Mouse (Mus musculus): ENCODE measurements at regions not wholly inside any gene's neighbourhood (a gene's known extent, or its start where the extent isn't known, plus 50 kb on each side); places are given as distances from the start of the nearest gene placed in this dataset.

DNA sequence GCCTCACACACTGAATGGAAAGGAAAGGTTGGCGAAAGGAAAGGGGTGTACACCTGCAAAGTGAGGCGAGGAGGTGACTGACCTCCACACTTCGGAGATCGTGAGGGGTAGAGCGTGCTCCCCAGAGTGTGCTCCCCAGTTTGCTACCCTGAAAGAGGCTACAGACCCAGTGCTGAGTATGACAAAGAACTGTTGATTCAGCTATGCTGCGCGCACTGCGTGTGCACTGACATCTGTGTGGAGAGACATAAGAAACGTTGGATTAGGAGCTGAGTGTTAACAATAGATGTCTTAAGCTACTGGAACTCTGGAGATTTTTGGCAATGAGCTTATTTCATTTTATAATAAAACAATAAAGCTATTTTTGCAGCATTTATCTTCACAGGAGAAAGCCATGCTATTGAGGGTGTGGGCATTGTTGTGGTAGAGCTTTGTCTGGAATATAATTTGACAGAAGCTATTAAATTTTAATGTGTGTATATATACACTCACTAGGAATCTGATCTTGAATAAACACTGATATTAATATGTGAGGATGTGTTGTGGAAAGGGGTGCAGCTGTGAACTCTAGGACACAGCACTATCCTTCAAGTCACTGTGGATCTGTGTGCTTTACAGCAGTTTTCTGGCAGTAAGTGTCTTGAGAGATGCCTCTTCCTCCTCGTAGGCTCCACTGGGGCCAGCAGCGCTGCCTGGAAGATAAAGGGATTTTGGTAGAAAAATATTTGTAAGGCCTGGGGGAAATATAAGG is 271.2 kb upstream of the Zfp637 start:
- in situ Hi-C loops (cut with MseI, MboI): no loop called here

- in situ Hi-C loops (cut with MseI, MboI): no loop called here
These were observed 270.6 kb upstream of the Zfp637 start for GRCm38 (mm10) chr6:117570346-117570745.

GRCm38 (mm10) chr6:117570791-117571190 is 270.2 kb upstream of the Zfp637 start:
- in situ Hi-C loops (cut with MseI, MboI): no loop called here

- in situ Hi-C loops (cut with MseI, MboI): no loop called here
These were observed 269.0 kb upstream of the Zfp637 start for GRCm38 (mm10) chr6:117572006-117572405.

DNA sequence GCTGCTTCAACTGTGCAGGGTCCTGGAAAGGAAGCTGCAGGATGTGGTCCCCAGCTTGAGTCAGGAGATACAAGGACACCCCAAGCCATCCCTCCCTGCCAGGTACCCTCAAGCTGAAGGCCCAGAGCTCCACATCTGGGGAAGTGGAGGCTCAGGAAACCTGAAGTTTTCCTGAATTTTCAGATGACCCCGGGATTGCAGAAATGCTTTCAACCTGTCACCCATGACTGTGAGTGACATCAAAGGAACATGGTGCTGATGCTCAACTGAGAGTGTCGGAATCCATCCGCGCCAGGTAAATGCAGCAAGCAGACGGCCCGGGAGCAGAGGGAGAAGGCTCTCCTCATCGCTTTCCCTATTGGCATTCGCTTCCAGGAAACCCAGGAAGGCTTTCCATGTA is 267.6 kb upstream of the Zfp637 start:
- in situ Hi-C loops (cut with MseI, MboI): no loop called here

- in situ Hi-C loops (cut with MseI, MboI): no loop called here
These were observed 266.8 kb upstream of the Zfp637 start for GRCm38 (mm10) chr6:117574146-117574545.

DNA sequence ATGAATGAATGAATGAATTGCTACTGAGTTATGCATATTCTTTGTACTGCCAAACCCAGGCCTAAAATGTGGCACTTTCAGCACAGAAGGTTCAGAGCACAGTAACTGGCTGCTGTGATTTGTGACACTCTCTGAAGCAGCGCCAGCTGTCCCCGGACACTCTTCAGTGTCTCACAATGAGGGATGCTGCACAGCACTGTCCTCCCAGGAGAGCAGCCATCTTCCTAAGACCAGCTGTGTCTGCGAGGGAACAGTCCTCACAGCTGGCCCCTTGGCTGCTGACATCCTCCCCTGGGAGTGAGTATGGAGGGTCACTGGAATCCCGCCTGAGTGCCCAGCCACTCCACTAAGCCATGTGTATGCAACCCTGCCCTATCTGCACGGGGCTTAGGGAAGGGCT is 265.9 kb upstream of the Zfp637 start:
- in situ Hi-C loops (cut with MseI, MboI): no loop called here

DNA sequence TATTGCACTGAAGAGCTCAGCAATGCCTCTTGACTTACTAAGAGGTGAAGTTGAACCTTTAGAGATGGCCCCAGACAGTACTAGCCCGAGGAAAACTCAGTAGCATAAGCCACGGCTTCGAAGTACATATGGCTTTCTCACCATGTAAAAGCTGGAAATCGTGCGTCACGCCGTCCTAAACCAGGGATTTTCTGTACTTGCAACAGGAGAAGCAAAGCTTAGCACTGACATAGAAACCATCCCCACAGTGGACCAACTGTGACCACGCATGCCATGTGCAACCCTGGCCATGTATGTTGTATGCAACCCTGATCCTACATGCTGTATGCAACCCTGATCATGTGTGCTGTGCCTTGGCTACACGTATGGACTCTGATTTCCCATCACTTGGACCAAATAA is 265.0 kb upstream of the Zfp637 start:
- in situ Hi-C loops (cut with MseI, MboI): no loop called here

DNA sequence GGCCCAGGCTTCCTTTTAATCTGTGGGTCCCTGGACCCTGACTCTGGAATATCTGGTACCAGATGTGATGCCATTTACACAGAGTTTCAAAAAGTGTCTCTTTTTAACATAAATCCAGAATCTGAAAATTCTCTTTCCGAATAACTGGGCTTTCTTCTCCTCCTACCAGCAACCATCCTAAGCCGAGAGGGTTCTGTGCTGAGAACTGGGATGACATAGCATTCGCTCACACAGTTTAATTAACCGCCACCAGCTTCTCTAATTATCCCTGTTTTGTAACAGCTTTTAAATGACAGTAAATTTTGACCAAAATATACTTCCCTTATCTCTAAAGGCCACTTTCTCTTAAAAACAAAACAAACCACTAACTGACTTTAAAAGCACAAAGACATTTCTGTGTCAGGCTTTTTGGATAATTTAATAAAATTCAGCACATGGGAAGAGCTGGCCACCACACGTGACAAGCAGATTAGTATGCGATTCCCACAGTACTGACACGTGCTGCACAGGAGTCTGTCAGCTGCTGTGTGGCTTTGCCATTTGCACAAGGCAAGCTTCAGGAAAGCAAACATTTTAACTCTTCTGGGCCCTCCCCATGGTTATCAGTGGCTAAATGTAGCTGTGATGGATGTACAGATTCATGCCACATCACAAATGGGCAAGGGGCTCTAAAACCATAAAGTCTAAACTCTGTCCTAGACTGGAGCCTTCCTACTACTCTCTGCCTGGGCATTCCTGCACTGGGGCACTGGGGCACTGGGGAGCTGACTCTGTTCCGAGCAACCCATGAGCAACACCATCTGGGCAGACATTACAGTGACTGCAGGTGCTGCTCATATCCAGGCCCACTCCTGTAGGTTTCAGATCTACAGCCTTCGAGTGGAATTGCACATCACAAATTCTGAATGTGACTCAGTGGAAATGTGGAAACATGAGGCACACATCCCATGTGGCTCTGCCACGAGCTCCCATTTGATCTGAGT is 263.1 kb upstream of the Zfp637 start:
- in situ Hi-C loops (cut with MseI, MboI): no loop called here

DNA sequence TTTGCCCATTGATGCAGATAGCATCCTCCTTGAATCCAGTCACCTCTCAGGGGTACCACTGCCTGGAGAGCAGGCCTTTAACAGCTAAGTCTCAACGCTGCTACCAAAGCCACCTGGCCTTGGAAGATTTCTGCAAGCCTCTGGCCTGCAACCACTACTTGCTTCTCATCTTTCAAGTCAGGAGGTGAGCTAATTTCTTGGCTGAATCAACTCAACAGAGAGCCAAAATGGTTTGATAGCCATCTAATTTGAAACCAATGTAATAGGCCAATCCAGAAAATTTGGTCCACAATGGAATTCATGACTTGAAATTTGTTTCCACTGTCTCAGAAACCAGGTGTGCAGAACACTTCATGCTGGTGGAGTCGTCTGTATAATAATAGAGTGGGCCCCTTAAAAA is 260.0 kb upstream of the Zfp637 start:
- in situ Hi-C loops (cut with MseI, MboI): no loop called here

DNA sequence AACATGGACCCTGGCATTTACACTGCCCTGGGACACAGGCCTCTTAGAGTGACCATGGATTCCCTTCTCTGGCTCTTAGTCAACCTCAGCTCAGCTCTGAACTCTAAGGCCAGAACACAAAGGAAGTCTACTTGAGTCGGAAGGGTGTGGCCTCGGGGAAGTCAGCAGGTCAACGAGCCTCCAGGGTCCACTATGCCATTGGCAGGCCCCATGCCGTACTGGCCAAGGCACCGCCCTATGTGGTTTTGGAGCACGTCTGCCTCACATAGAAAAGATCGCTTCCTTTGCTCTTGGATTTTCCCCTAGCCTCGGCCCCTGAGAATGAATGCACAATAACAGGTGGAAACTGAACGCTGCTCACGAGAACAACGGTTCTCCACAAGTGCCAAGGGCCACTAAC is 257.9 kb upstream of the Zfp637 start:
- in situ Hi-C loops (cut with MseI, MboI): no loop called here

- in situ Hi-C loops (cut with MseI, MboI): no loop called here
These were observed 256.4 kb upstream of the Zfp637 start for GRCm38 (mm10) chr6:117584563-117584962.

DNA sequence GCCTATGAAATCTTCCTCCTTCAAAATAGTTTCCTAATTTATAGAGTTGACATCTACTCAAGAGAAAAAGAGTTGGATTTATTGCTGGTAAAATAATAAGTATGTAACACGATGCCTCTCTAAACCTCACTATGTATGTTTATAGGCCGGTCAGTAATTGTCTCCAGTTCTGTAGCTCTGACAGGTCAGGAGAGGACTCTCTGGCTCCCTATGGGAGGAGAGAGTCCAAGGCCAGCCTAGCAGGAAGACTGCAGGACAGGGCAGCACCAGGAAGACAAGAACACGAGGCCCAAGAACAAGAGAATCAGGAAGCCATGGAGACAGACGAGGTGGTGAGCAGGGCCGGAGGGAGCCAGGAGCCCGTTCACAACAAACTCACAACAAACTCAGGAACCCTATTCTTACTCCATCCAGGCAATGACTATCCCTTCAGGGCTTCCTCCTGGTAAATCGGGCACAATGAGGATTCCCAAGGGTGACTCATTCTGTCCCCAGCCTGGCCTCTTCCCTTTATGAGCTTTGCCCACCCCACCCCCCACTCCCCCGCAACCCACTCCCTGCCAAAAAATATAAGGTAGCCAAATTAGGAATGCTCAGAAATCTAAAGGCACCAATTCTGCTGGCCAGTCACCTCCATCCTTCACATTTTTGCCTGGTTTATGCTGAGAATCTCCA is 244.7 kb upstream of the Zfp637 start:
- in situ Hi-C loops (cut with MseI, MboI): no loop called here

DNA sequence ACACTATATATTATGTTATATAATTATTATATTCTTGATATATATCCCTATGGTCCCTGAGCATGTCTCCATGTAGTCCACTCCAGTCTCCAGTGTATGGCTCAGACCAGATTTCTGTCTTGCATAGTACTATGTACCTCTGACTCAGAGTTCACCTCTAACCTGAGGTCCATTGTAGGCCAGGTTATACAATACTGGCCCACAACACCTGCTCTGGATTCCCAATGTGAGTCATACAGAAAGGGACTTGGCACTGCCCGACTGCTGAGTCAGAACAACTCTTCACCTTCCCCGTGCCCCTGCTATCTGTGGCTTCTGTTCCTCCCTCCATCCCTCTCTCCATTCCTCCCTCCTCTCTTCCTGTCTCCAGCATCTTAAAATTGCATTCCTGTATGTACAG is 236.1 kb upstream of the Zfp637 start:
- in situ Hi-C loops (cut with MseI, MboI): no loop called here

- in situ Hi-C loops (cut with MseI, MboI): no loop called here
These were observed 235.3 kb upstream of the Zfp637 start for GRCm38 (mm10) chr6:117605685-117606084.

- in situ Hi-C loops (cut with MseI, MboI): no loop called here
These were observed 234.8 kb upstream of the Zfp637 start for GRCm38 (mm10) chr6:117606211-117606610.

- in situ Hi-C loops (cut with MseI, MboI): no loop called here
These were observed 234.0 kb upstream of the Zfp637 start for GRCm38 (mm10) chr6:117607023-117607422.

GRCm38 (mm10) chr6:117609476-117610404 is 231.2 kb upstream of the Zfp637 start:
- in situ Hi-C loops (cut with MseI, MboI): no loop called here

DNA sequence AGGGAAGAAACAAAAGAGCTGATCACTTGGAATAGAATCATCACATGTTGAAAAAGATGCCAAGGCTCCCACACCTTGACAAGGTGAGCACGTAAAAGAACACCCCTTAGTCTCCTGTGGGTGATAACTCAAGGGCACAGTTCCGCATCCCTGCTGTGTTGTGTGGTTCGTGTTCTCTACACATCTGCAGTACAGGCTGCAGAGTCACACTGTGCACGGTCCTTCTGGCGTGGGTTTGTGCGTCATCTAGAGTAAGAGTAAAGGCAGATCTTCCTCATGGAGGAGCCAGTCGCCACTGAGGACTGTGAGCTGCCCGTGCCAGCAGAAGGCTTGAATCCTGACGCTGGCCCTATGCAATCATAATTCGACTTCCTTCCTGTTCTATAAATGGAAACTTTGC is 229.7 kb upstream of the Zfp637 start:
- in situ Hi-C loops (cut with MseI, MboI): no loop called here

DNA sequence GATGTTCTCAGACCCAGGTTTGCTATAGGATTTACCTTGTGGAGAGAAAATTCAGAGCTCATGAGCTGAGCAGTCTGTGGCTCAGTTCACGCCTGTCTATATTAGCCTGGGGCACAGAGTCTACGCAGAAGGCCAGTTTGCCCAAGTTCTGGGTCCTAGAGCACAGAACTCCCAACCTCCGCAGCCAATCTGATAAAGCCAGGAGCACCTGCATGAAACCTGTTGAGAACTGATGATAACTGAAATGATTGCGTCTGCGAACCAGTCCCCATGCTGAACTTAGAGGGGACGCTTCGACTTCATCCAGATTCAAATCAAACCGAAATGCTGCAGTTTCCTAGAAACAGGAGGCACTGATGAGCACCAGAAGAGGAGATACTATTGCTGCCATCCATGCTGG is 229.0 kb upstream of the Zfp637 start:
- in situ Hi-C loops (cut with MseI, MboI): no loop called here

DNA sequence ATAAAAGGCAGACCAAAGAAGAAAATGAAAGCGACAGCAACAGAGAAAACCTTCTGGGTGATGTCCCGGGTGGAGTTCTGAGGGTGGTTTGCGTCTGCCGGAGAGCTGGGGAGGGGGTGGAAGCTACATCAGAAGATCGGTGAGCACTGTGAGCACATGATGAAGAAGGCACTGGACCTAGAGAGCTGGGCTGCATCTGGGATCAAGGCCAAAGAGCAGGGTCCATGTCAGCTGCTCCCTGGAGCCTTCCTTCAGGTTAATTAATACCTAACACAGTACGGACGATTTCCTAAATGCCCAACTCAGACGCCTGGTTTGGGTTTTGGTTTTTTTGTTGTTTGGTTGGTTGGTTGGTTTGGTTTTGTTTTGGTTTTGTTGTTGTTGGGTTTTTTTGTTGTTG is 228.6 kb upstream of the Zfp637 start:
- in situ Hi-C loops (cut with MseI, MboI): no loop called here
